Mouse (Mus musculus): ENCODE results near the gene Cxxc4. TPM values are rescaled to one million over a fixed set of nuclear protein-coding genes. Genes with fewer than 3 reads are reported as not detected.

Gene Cxxc4
- polyA plus RNA-seq, 1 experiment from 2014 or later, result 5.4 TPM

GRCm38 (mm10) chr3:134222593-134222992 is 13.7 kb upstream of the Cxxc4 start:
- Histone ChIP-seq H3K4me3 (ENCODE audit: low read depth, low read length) (no peak overlapping the region), H3K9me3 (ENCODE audit: control insufficient read depth, low read length) (no peaks in the 10 kb centered on the region), H3K4me2 (ENCODE audit: low read depth, low read length) (no peak overlapping the region), H3K36me3 (ENCODE audit: control insufficient read depth, insufficient read depth, low read length) (no peaks in the 10 kb centered on the region), H3K4me1 (ENCODE audit: control insufficient read depth, insufficient read depth, low read length) (no peaks in the 10 kb centered on the region), H3K27ac (replicated peaks; ENCODE audit: low read depth, low read length) (no peak overlapping the region), H3K9ac (ENCODE audit: low read depth, low read length) (no peak overlapping the region), H3K27me3 (replicated peaks; ENCODE audit: control insufficient read depth, insufficient read depth, low read length) (no peaks in the 10 kb centered on the region)
- 58% methylated on average over 1 of the region's 1 CpGs for WGBS
- ATAC-seq (ENCODE audit: low read depth) (no peak), DNase-seq (ENCODE audit: low spot score) (no peak)

- Histone ChIP-seq H3K9ac (ENCODE audit: low read depth, low read length) (no peak overlapping the region), H3K4me1 (ENCODE audit: control insufficient read depth, insufficient read depth, low read length) (no peaks in the 10 kb centered on the region), H3K4me3 (ENCODE audit: low read depth, low read length) (no peak overlapping the region), H3K4me2 (ENCODE audit: low read depth, low read length) (no peak overlapping the region), H3K36me3 (ENCODE audit: control insufficient read depth, insufficient read depth, low read length) (no peaks in the 10 kb centered on the region), H3K27me3 (replicated peaks; ENCODE audit: control insufficient read depth, insufficient read depth, low read length) (no peaks in the 10 kb centered on the region), H3K9me3 (ENCODE audit: control insufficient read depth, low read length) (no peaks in the 10 kb centered on the region), H3K27ac (replicated peaks; ENCODE audit: low read depth, low read length) (no peak overlapping the region)
- WGBS, result 69% methylated on average over 7 of the region's 7 CpGs
- no peak for ATAC-seq (ENCODE audit: low read depth)
- peak; percentile 3 for DNase-seq (ENCODE audit: low spot score)
These were observed 12.3 kb upstream of the Cxxc4 start for GRCm38 (mm10) chr3:134223956-134224355.

GRCm38 (mm10) chr3:134225928-134226327 is 10.4 kb upstream of the Cxxc4 start:
- no peak overlapping the region for H3K9ac ChIP-seq (ENCODE audit: low read depth, low read length)
- DNase-seq (ENCODE audit: low spot score) (no peak), ATAC-seq (ENCODE audit: low read depth) (no peak)
- H3K9me3 ChIP-seq (ENCODE audit: control insufficient read depth, low read length), result no peaks in the 10 kb centered on the region
- WGBS, result 90% methylated on average over 3 of the region's 3 CpGs
- H3K4me2 ChIP-seq (ENCODE audit: low read depth, low read length), result no peak overlapping the region
- H3K4me1 ChIP-seq (ENCODE audit: control insufficient read depth, insufficient read depth, low read length), result no peaks in the 10 kb centered on the region
- H3K27me3 ChIP-seq (replicated peaks; ENCODE audit: control insufficient read depth, insufficient read depth, low read length), result no peaks in the 10 kb centered on the region
- no peak overlapping the region for H3K4me3 ChIP-seq (ENCODE audit: low read depth, low read length)
- no peak overlapping the region for H3K27ac ChIP-seq (replicated peaks; ENCODE audit: low read depth, low read length)
- no peaks in the 10 kb centered on the region for H3K36me3 ChIP-seq (ENCODE audit: control insufficient read depth, insufficient read depth, low read length)

GRCm38 (mm10) chr3:134232753-134233152 is 3.5 kb upstream of the Cxxc4 start:
- H3K9me3 ChIP-seq (ENCODE audit: control insufficient read depth, low read length), result no peaks in the 10 kb centered on the region
- no peak overlapping the region for H3K4me2 ChIP-seq (ENCODE audit: low read depth, low read length)
- H3K27ac ChIP-seq (replicated peaks; ENCODE audit: low read depth, low read length), result no peak overlapping the region
- DNase-seq (ENCODE audit: low spot score), result no peak
- H3K36me3 ChIP-seq (ENCODE audit: control insufficient read depth, insufficient read depth, low read length), result no peaks in the 10 kb centered on the region
- WGBS, result 81% methylated on average over 2 of the region's 2 CpGs
- ATAC-seq (ENCODE audit: low read depth), result no peak
- H3K9ac ChIP-seq (ENCODE audit: low read depth, low read length), result no peak overlapping the region
- H3K4me1 ChIP-seq (ENCODE audit: control insufficient read depth, insufficient read depth, low read length), result peaks cover 5% of the 10 kb centered on the region
- no peak overlapping the region for H3K4me3 ChIP-seq (ENCODE audit: low read depth, low read length)
- H3K27me3 ChIP-seq (replicated peaks; ENCODE audit: control insufficient read depth, insufficient read depth, low read length), result no peaks in the 10 kb centered on the region

- Histone ChIP-seq H3K27ac (replicated peaks; ENCODE audit: low read depth, low read length) (peak overlapping the region; percentile 86), H3K4me2 (ENCODE audit: low read depth, low read length) (peak overlapping the region; percentile 77), H3K9me3 (ENCODE audit: control insufficient read depth, low read length) (no peaks in the 10 kb centered on the region)
These were observed 532 bp upstream of the Cxxc4 start for GRCm38 (mm10) chr3:134235491-134236413.

GRCm38 (mm10) chr3:134237113-134237805 is 975 bp downstream of the Cxxc4 start:
- Histone ChIP-seq H3K9me3 (ENCODE audit: control insufficient read depth, low read length) (no peaks in the 10 kb centered on the region), H3K36me3 (ENCODE audit: control insufficient read depth, insufficient read depth, low read length) (no peaks in the 10 kb centered on the region), H3K4me1 (ENCODE audit: control insufficient read depth, insufficient read depth, low read length) (peaks cover 13% of the 10 kb centered on the region), H3K27me3 (replicated peaks; ENCODE audit: control insufficient read depth, insufficient read depth, low read length) (no peaks in the 10 kb centered on the region), H3K4me3 (ENCODE audit: low read depth, low read length) (peak overlapping the region; percentile 51), H3K4me2 (ENCODE audit: low read depth, low read length) (peak overlapping the region; percentile 77), H3K27ac (replicated peaks; ENCODE audit: low read depth, low read length) (peak overlapping the region; percentile 86), H3K9ac (ENCODE audit: low read depth, low read length) (peak overlapping the region; percentile 67; the same call in 1 of the 2 replicates)
- DNase-seq (ENCODE audit: low spot score) (no peak), ATAC-seq (ENCODE audit: low read depth) (no peak)
- WGBS, result 56% methylated on average over 3 of the region's 3 CpGs

More at GRCm38 (mm10) chr3:134235491-134236413, 532 bp upstream of the Cxxc4 start:
- Histone ChIP-seq H3K27me3 (replicated peaks; ENCODE audit: control insufficient read depth, insufficient read depth, low read length) (no peaks in the 10 kb centered on the region), H3K4me3 (ENCODE audit: low read depth, low read length) (peak overlapping the region; percentile 51), H3K36me3 (ENCODE audit: control insufficient read depth, insufficient read depth, low read length) (no peaks in the 10 kb centered on the region), H3K9ac (ENCODE audit: low read depth, low read length) (peak overlapping the region; percentile 67), H3K4me1 (ENCODE audit: control insufficient read depth, insufficient read depth, low read length) (peaks cover 13% of the 10 kb centered on the region)
- under 1% methylated on average over 36 of the region's 55 CpGs for WGBS
- ATAC-seq (ENCODE audit: low read depth) (peak; percentile 78), DNase-seq (ENCODE audit: low spot score) (peak; percentile 93)

- ATAC-seq (ENCODE audit: low read depth), result peak; percentile 9; the same call in 1 of the 2 replicates
These were observed 2.5 kb downstream of the Cxxc4 start for GRCm38 (mm10) chr3:134238621-134239310.

GRCm38 (mm10) chr3:134239321-134239970 is 3.2 kb downstream of the Cxxc4 start:
- Histone ChIP-seq H3K4me1 (ENCODE audit: control insufficient read depth, insufficient read depth, low read length) (peaks cover 13% of the 10 kb centered on the region), H3K4me3 (ENCODE audit: low read depth, low read length) (peak overlapping the region; percentile 71), H3K27ac (replicated peaks; ENCODE audit: low read depth, low read length) (peak overlapping the region; percentile 92), H3K9ac (ENCODE audit: low read depth, low read length) (peak overlapping the region; percentile 85), H3K9me3 (ENCODE audit: control insufficient read depth, low read length) (no peaks in the 10 kb centered on the region), H3K36me3 (ENCODE audit: control insufficient read depth, insufficient read depth, low read length) (no peaks in the 10 kb centered on the region), H3K27me3 (replicated peaks; ENCODE audit: control insufficient read depth, insufficient read depth, low read length) (no peaks in the 10 kb centered on the region), H3K4me2 (ENCODE audit: low read depth, low read length) (peak overlapping the region; percentile 77)
- peak; percentile 66 for DNase-seq (ENCODE audit: low spot score)
- ATAC-seq (ENCODE audit: low read depth), result peak; percentile 38
- WGBS, result under 1% methylated on average over 29 of the region's 51 CpGs

More at GRCm38 (mm10) chr3:134238621-134239310, 2.5 kb downstream of the Cxxc4 start:
- peak overlapping the region; percentile 71 for H3K4me3 ChIP-seq (ENCODE audit: low read depth, low read length)
- peak overlapping the region; percentile 92 for H3K27ac ChIP-seq (replicated peaks; ENCODE audit: low read depth, low read length)
- peak overlapping the region; percentile 85 for H3K9ac ChIP-seq (ENCODE audit: low read depth, low read length)
- no peaks in the 10 kb centered on the region for H3K36me3 ChIP-seq (ENCODE audit: control insufficient read depth, insufficient read depth, low read length)
- H3K27me3 ChIP-seq (replicated peaks; ENCODE audit: control insufficient read depth, insufficient read depth, low read length), result no peaks in the 10 kb centered on the region
- H3K4me1 ChIP-seq (ENCODE audit: control insufficient read depth, insufficient read depth, low read length), result peaks cover 13% of the 10 kb centered on the region
- H3K4me2 ChIP-seq (ENCODE audit: low read depth, low read length), result peak overlapping the region; percentile 77
- WGBS, result 2% methylated on average over 14 of the region's 14 CpGs
- peak; percentile 61 for DNase-seq (ENCODE audit: low spot score)
- no peaks in the 10 kb centered on the region for H3K9me3 ChIP-seq (ENCODE audit: control insufficient read depth, low read length)

Measured in embryonic facial prominence, embryonic 14.5 days (tissue).